Mouse (Mus musculus): ENCODE measurements around the gene Tex48.
A peak's percentile ranks its signal among the peaks of the same experiment; 100 is the strongest.

The Tex48 gene

DNA sequence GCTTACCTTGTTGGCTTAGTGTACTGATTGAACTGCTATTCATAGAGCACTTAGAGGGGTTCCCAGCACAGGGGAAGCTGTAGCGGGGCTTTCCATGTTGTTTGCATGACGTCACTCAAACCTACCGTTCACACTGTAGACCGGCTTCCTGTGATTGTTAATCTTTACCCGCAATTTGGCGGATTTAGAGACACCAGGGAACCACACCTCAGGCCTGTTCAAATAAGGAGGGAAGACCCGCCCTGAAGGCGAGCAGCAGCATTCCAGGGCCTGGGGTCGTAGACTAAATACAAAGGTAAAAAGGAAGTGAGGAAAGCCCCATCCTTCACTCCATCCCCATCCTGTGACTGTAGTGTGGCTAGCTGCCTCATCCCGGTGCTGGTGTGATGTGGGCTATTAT is 27.0 kb downstream of the Tex48 start:
- DNase-seq (ENCODE audit: low spot score in 2 of 2) = no peak

DNA sequence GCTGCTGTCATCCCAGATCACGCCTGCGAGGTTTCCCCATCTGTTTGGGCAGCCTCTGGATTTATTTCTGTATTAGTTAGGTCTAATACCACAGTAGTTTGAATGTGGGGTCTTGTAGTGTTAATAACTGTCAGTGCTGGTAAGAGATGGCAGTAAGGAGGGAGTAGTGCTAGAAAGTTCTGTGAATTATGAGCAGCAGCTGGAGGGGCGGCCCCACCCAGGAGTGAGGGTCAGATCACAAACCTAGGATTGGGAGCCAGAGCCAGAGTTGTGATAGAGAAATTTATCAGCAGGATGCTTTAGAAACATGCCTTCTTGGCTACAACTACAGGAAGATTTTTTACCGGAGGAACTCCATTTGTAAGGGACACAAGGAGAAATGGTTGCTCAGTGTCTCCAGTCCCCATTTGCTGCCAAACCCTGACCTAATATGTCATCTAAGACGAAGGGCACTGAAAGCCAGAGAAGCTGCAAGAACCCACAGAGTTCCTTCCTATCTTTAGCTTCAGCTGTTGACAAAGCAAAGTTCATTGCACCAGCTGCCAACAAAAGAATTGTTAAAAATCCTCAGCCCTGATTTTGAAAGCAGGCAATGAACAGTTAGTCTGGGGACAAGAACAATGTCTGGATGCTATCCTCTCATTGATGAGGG is 27.6 kb downstream of the Tex48 start:
- DNase-seq (ENCODE audit: low spot score in 2 of 2) = no peak

DNA sequence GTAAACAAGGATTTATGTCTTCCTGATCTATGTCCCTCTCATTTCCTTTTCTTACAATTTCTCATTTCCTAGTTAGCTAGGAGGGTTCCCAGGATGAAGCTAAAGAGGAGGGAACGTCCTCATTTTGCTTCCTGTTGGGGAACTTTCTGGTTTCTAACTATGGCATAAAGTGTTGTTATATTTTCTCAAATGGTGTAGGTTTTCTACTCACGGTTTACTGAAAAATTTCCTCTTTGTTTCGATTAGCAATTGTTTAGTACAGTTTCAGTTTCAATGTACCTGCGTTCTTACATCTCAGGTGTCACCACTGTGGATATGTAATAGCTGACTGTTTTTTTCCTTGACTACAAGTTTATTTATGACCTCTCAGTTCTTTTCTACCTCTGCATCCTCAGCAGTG is 31.7 kb downstream of the Tex48 start:
- no peak for DNase-seq (ENCODE audit: low spot score in 2 of 2)

DNA sequence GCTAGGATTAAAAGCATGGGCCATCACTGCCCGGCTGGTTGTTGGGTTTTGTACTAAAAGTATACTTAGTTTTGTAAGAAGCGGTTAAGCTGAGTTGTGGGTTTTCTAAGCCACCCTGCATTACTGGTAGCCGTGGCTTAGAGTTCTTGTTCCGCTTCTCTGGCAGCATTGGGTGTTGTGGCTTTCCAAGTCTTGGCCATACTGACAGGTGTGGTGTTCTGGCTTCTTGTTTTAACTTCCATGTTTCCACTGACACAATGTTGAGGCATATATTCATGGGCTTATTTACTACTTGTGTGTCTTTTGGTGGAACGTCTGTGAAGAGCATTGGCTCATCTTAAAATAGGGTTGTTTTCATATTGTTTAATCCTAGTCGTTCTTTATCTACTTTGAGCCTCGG is 32.2 kb downstream of the Tex48 start:
- DNase-seq (ENCODE audit: low spot score in 2 of 2) = no peak

DNA sequence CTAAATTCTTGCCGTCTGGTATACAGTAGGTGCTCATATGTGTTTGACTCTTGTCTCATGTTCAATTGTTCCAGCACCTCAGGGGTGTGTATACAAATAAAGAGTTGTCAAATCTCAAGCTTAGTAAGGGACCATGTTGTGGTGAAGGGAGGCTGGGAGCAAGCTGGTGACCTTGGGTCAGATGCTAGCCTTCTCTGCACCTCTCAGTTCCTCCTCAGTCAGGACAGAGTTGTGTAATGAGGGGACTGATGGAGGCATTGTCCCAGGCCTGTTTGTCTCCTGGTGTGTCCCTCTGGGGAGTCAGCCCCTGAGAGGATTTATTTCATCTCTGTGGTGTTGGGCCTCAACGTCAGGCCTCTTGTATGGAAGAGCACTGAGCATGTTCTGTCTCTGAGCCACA is 36.0 kb downstream of the Tex48 start:
- no peak for DNase-seq (ENCODE audit: low spot score in 2 of 2)

DNA sequence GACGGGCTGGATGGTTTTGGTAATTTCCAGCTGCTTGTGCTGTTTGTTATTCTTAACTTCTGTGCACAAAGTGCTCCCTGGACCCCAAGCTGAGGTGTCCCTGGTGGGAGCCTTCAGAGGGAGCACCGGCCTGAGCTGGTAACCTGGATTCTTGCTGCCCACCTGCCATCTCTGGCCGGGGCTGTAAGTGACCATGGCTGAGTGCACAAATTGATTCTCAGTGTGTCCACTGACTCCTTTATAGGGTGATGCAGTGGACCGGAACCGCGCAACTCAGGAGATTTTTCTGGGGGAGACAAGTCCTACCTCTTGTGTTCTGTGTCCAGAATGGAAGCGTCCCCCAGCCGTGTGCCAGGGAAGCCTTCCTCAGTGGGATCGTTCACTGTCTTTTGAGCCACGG is 37.0 kb downstream of the Tex48 start:
- no peak for DNase-seq (ENCODE audit: low spot score in 2 of 2)

DNA sequence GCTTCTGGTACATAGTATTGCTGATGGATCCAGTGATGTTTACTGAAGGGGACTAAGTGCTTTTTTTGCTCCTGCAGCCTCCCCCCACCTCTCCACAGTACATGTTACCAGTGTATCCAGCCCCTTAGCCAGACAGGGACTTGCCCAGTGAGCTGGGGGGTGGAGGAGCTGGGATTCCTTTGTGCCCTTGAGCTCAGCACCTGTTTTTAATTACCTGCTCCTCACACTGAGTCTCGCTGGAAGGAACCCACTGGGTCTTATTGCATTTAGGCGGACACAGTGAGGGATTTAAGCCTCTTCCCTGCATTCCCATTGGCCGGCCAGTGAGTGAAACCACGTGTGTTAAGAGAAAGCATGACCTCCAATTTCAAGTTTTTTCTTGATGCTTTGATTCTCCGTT is 39.6 kb downstream of the Tex48 start:
- no peak for DNase-seq (ENCODE audit: low spot score in 2 of 2)

DNA sequence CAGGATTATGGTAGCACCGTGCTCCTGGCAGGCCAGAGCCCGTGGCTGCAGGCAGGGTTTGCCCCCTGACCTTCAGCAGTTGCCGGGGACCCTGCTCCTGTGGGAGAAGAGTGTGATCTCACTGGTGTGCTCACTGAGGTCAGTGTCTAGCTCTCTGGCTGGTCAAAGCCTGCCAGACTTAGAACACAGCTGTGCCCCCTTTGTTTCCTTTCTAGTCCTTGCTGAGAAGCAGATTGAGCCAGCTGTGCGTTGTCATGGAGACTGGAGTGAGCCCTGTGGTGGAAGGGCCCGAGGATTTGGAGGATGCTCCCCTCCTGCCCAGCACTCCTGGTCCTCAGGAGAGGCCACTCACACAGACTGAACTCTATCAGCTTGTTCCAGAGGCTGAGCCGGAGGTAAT is 42.1 kb downstream of the Tex48 start:
- no peak for DNase-seq (ENCODE audit: low spot score in 2 of 2)

DNA sequence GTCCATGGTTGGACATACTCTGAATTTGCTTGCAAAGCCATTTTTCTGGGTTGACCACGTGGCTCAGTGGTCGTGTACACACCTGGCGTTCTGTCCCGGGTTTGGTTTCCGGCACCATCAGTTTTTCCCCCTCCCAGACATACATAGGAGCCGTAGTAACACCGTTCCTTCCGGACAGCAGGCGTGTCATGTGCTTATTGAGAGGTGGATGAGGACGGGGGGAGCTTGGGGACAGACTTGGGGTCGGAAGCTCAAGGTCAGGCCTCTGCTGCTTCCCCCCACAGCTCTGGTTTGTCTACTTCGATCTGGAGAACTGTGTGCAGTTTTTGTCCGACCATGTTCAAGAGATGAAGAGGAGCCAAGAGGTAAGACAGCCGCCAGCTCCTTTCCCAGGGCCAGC is 42.6 kb downstream of the Tex48 start:
- DNase-seq (ENCODE audit: low spot score in 2 of 2) = no peak

DNA sequence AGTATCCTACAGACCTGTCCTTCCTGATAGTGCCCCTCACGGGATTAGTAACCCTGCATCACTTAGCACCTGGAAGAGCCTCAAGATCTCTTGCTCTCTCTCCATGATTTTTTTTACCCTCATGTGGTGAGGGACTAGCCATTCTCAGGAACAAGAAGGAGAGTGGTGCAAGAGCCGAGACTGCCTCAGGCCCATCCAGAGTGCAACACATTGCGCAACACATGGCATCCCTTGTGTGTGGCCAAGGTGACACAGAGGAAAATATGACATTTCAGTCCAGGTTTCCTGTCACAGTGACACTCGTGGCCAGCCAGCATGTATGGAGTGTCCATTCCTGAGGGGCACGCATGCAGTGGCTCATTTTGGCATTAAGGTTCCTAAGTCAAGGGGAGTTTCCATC is 49.6 kb downstream of the Tex48 start:
- no peak for DNase-seq (ENCODE audit: low spot score in 2 of 2)

DNA sequence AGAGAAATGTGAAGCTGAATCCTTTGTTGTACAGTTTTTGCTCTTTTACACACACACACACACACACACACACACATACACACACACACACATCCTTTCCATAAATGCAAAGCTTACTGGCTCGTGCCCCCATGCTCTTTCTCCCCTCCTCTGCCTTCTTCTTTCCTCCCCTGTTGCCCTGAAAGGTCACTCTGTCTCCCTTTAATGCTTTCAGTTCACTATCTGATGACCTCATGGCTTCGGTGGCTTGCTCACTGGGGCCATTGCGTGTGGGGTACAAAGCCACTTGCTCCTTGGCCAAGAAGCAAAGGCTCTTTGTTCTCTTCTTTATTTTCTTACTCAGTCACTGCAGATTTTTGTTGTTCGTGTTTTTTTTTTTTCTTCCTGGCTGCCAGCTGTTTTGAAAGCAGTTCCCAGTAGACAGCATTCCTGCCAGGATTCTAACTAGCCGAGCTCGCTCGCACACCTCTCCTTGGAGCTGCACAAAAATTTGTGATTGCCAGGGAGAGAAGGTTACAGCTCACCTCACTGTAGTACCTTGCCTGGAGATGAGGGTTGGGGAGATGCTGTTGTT is 51.9 kb downstream of the Tex48 start:
- no peak for DNase-seq (ENCODE audit: low spot score in 2 of 2)

DNA sequence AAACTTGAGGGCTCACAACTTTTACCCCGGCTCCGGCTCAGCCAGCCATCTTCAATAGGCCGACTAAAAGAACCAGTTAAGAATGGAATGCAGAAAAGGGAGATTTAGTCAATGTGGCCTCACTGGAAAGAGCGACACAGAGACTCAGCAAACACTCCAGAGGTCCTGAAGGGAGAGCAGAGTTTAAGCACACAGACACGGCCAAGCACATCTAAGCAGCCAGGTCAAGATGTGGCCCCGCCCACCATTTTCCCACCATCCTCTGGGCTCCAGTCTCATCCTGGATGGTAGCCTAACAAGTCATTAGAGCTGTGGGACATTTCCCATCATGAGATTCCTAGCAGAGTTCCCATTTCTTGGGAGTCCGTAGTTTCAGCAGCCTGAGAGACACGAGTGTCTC is 52.9 kb downstream of the Tex48 start:
- DNase-seq (ENCODE audit: low spot score in 2 of 2) = no peak

DNA sequence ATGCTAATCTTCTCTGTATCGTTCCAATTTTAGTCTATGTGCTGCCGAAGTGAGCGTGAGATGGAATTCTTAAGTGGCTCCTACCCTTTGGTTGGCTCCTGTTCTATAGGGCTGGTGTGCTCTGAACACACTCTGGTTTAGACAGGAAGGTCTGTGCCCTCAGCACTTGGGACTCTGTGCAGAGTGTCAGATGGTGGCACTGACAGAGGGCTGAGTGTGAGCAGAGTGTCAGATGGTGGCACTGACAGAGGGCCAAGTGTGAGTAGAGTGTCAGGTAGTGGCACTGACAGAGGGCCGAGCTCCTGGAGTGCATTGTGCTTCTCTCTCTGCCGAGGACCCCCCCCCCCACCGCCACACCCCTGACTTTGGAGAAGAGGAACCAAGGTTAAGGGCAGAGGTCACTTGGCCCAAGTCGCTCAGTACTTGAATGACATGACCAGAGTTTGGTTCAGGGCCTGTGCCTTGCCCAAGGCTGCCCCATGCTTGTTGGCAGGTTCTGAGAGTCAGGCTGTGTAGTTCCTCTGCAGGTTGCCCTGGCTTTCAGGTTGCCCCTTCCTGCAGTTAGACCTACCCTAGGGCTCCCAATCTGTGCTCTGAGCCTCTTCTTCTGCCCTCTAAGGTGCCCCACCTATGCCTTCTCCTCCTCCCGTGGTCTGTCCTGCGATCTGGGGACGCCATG is 54.4 kb downstream of the Tex48 start:
- no peak for DNase-seq (ENCODE audit: low spot score in 2 of 2)

DNA sequence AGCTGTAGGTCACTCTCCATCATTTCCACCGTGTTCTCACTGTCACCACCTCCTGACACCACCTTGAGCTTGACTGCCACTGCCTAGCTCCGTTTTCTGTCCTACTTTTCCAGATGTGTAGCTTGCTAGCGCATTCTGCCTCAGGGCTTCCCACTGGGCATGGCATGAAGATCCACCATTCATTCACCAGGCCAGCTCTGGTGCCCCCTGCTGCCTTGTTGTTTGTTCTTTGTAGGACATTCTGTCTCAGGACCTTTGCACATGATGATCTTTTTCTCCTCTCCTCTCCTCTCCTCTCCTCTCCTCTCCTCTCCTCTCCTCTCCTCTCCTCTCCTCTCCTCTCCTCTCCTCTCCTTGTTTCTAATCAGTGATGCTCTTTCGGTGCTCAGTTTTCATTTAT is 59.5 kb downstream of the Tex48 start:
- DNase-seq (ENCODE audit: low spot score in 2 of 2) = no peak

DNA sequence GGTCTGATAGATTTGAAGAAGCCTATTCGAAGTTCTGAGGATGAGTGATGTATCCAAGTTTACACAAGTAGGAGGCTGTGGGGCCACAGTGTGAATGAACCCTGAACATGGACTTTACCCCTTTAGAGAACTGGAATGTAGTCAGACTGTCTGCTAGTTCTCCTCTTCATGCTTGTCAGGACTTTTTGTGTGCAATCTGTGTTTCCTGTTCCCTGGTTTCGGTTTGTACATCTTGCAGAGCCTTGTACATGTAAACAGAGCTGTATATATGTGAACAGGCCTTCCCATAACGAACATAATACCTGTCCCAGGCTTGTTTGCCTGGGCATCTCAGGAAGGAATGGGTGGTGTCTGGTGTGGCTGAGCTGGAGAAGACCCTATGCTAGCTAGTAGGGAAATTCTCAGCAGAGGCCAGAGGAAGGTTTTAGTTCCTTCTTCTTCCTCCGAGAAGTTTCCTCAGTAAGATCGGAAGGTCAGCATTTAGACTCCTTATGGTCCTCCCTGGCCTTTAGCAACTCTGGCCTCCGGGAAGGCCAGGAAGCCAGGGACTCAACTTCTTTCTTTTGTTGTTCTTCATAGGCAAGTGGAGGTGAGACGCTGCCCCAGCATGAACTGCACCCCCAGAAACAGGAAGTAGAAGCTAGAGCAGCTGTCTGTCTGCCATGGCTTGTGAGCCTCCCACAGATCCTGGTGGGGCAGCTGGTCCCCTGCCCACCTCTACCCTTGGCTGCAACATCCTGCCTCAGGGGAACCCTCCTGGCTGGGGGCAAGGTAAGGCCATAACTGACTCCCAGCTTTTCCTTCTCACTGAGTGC is 60.2 kb downstream of the Tex48 start:
- no peak for DNase-seq (ENCODE audit: low spot score in 2 of 2)

DNA sequence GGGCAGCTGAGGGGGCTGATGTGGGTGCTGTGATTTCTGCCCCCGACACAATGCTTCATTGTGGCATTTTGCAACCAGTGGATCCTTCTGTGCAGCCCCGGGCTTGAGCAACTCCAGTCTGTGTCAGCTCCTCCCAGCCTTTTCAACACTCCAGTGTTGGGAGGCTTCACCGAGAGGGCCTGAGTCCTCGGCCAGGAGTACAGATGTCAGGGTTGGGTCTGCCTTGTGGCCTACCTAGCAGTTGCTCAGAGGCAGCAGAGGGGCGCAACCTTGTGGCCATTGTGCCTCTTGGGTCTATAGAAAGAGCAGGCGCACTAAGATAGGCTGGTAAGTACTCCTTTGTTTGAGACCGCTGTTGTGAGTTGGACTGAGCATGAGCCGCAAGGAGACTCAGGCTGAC is 62.1 kb downstream of the Tex48 start:
- no peak for DNase-seq (ENCODE audit: low spot score in 2 of 2)

DNA sequence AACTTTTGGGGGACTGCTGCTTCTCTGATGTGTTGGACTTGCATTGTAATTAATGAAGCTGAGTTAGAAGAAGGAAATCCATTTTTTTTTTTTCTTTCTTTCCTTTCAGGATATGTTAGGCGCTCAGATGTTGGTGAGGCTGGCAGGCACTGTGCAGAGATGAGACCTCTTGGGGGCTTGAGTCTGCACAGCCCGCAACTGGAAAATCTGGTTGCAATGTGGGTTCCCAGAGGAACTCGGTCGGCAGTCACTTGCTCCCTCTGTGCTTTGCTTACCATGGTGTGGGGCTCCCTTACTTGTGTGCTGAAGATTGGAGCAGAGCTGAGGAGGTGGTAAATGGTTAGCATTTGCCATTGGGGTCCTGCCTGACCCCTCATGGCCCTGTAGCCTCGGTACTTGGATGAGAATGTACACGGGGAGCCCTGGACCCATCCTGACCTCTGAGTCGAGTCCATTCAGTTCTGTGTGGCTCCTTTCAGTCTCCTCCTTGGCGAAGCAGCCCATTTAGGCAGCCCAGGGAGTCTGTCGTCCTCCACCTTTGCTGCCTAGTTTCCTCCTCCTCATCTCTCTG is 63.0 kb downstream of the Tex48 start:
- no peak for DNase-seq (ENCODE audit: low spot score in 2 of 2)

DNA sequence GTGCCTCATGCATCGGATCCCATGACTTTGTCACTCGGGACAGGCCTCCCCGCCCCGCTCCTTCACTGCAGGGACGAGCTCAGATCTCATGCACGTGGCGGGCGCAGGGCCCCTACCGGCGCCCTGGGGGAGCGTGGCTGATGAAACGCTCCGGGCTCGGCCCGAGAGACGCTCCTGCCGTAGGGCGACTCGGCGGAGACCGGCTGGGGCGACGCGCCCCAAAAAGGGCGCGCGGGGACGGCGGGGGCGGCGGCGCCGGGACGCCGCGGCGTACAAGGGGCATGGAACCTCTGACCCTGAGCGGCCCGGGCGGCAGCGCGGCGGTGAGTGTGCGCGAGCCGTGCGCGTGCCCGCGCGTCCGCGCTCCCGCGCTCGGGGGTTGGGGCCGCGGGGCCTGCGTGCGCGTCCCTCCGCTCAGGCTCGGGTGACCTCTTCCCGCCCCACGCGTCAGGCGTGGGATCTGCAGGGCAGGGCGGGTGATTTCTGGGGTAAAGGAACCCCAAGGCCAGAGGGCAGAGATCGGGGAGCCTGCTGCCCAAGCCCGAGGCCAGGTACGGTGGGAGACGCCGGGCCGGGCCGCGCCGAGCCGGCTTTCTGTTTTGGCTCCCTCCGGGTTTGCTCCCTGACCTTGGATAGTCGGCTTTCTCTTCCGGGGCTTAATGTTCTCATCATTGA is 63.7 kb downstream of the Tex48 start, which contains the start of gene Tmem268:
Gene Tmem268, plus strand, starts transcription at position 375 of the 675 bp plus-strand sequence.
- peak; percentile 55 to 63 for DNase-seq (ENCODE audit: low spot score in 2 of 2)

DNA sequence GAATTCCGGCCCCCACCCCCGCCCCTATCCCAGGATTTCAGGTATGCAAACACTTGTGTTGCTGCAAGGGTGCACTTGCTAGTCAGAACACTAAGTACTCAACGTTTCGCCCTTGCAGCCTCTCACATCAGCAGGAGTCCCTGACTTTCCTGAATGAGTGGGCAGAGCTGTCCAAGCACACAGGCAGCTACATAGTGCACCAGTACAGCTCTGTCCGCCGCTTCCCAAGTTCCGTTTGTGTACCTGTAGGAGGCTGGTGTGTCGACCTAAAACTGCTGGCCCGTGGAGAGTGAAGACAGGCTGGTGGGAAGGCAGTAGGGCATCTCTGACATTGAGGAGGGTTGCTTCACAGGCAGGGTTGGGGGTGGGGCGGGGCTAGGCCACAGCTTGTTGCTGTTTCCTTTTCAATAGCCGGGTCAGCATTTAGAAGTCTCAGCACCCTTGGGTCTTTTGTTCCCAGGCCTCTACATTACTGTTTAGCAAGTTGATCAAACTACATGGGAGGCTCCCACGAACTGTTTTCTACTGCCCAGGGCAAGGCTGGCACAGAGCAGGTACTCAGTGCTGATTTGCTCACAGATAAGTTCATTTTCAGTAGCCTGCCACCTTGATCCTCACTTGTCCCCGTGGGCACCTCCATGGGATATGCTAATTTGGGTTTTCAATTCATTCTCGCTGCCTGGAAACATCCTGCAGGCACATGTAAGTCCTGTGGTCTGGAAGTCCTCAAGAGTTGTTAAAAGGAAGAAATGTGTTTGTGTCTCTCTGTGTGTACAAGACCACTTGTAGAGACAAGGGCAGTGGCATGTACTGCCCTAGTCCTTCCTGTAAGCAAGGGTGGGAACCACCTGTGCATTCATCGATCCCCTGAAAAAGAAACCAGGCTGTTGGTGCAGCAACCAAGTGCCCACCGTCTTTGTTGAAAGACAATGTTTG is 64.8 kb downstream of the Tex48 start:
- DNase-seq (ENCODE audit: low spot score in 2 of 2) = no peak
